Mouse (Mus musculus) forebrain, embryonic 11.5 days (tissue): ENCODE data around the gene Nkiras2. TPM values are rescaled to one million over a fixed set of nuclear protein-coding genes. Genes with fewer than 3 reads are reported as not detected.

Experiments
- polyA plus RNA-seq: library from polyadenylated mRNA; unstranded; fragments of >200 nt; fragmentation: Nextera tagmentation; extraction: Ambion mirVana; gene quantifications from 2 replicates; pipeline ENCODE4 v1.2.1, GENCODE M21; 2014

Nkiras2 gene
- polyA plus RNA-seq, 1 experiment from 2014 or later: 94.5 TPM

Other genes starting within 250 kb of the Nkiras2 start
- 33.3 and 35.5 TPM in 2 replicates for gene Jup, start 221.5 kb upstream of the Nkiras2 start, polyA plus RNA-seq
- gene P3h4, start 204.4 kb upstream of the Nkiras2 start, polyA plus RNA-seq: 17.8 and 18.9 TPM in 2 replicates
- 36.6 and 41.2 TPM in 2 replicates for gene Fkbp10, start 203.5 kb upstream of the Nkiras2 start, polyA plus RNA-seq
- 104 and 115 TPM in 2 replicates for gene Nt5c3b, start 177.4 kb upstream of the Nkiras2 start, polyA plus RNA-seq
- gene Klhl10, start 177.3 kb upstream of the Nkiras2 start, polyA plus RNA-seq: 0.41 and 0.85 TPM in 2 replicates
- gene Klhl11, start 146.5 kb upstream of the Nkiras2 start, polyA plus RNA-seq: 15.5 and 15.7 TPM in 2 replicates
- 294 TPM in 2 replicates for gene Acly, start 91.2 kb upstream of the Nkiras2 start, polyA plus RNA-seq
- 1.3 and 1.9 TPM in 2 replicates for gene Ttc25, start 73.6 kb upstream of the Nkiras2 start, polyA plus RNA-seq
- 18.3 and 20.3 TPM in 2 replicates for gene Cnp, start 44.3 kb upstream of the Nkiras2 start, polyA plus RNA-seq
- gene Dnajc7, start 924 bp downstream of the Nkiras2 start, polyA plus RNA-seq: 95.9 and 105 TPM in 2 replicates
- gene Zfp385c, start 73.2 kb downstream of the Nkiras2 start, polyA plus RNA-seq: 0.16 TPM in 1 of 2 replicates, not detected in the other
- 3.1 and 4.3 TPM in 2 replicates for gene Dhx58, start 85.0 kb downstream of the Nkiras2 start, polyA plus RNA-seq
- gene Kat2a, start 93.2 kb downstream of the Nkiras2 start, polyA plus RNA-seq: 80.7 and 82.0 TPM in 2 replicates
- 0.36 and 0.45 TPM in 2 replicates for gene Hspb9, start 94.6 kb downstream of the Nkiras2 start, polyA plus RNA-seq
- 39.4 and 50.5 TPM in 2 replicates for gene Rab5c, start 119.0 kb downstream of the Nkiras2 start, polyA plus RNA-seq
- gene Kcnh4, start 140.7 kb downstream of the Nkiras2 start, polyA plus RNA-seq: 2.7 and 3.1 TPM in 2 replicates
- gene Hcrt, start 143.7 kb downstream of the Nkiras2 start, polyA plus RNA-seq: not detected in 2 replicates
- gene Ghdc, start 151.7 kb downstream of the Nkiras2 start, polyA plus RNA-seq: 2.1 and 2.9 TPM in 2 replicates
- gene Stat5b, start 231.5 kb downstream of the Nkiras2 start, polyA plus RNA-seq: 18.7 and 19.1 TPM in 2 replicates
- 1.3 and 1.5 TPM in 2 replicates for gene Stat5a, start 240.1 kb downstream of the Nkiras2 start, polyA plus RNA-seq